Mouse (Mus musculus): ENCODE measurements around the gene Abcc8. TPM values are rescaled to one million over a fixed set of nuclear protein-coding genes. Genes with fewer than 3 reads are reported as not detected.

Gene Abcc8
- polyA plus RNA-seq, 1 experiment from 2014 or later, result 0.77 TPM

DNA sequence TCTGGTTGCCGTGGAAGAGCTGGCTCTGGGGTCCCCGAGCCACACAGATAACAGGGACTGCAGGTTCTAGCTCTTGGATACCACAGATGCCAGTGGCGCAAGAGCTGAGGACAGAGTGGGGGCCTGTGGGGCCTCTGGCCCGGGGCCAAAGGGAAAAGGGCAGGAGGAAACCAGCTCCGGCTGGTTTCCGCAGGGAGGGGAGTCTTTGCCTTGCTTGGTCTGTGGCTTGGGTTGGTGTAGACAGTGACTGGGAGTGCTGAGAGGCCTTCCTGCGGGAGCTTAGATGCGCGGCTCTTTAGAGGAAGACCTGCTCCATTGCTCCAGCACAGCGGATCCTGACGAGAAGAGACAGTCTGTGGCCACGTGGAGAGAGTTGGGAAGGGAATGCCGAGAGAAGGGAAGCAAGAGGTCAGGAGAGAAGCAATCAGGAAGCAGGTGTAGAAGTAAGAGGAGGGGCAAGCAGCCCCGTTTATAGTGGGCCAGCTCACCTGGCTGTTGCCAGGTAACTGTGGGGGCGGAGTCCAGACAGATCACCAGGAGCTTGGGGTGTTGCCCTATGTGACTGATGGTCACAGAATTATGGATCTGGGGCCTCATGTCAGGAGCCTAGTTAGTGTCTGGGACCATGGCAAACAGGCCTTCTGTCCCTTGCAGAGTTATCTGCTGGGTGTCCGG, 94.9 kb downstream of the Abcc8 start:
- Histone ChIP-seq H3K27ac (replicated peaks; ENCODE audit: low read depth, low read length) (no peak overlapping the region), H3K9ac (ENCODE audit: low read length) (no peak overlapping the region), H3K9me3 (ENCODE audit: control insufficient read depth, low read length) (no peaks in the 10 kb centered on the region), H3K4me1 (ENCODE audit: control insufficient read depth, insufficient read depth, low read length) (no peaks in the 10 kb centered on the region), H3K27me3 (ENCODE audit: control insufficient read depth, insufficient read depth, low read length) (no peaks in the 10 kb centered on the region), H3K36me3 (ENCODE audit: control insufficient read depth, insufficient read depth, low read length) (peaks cover 14% of the 10 kb centered on the region), H3K4me3 (ENCODE audit: low read depth, low read length) (no peak overlapping the region), H3K4me2 (ENCODE audit: low read depth, severe bottlenecking) (no peak overlapping the region)
- no peak for DNase-seq (ENCODE audit: low spot score)
- no peak; the same call in 1 of the 2 replicates for ATAC-seq (ENCODE audit: insufficient number of reproducible peaks, low FRiP score, low TSS enrichment, low read depth)
- WGBS, result 77% methylated on average over 16 of the region's 16 CpGs

- H3K36me3 ChIP-seq (ENCODE audit: control insufficient read depth, insufficient read depth, low read length), result peaks cover 14% of the 10 kb centered on the region
Measured at GRCm38 (mm10) chr7:46084024-46084423, 95.8 kb downstream of the Abcc8 start.

GRCm38 (mm10) chr7:46077675-46078074, 102.2 kb downstream of the Abcc8 start:
- no peak overlapping the region for H3K4me3 ChIP-seq (ENCODE audit: low read depth, low read length)
- no peak for ATAC-seq (ENCODE audit: insufficient number of reproducible peaks, low FRiP score, low TSS enrichment, low read depth)
- H3K9me3 ChIP-seq (ENCODE audit: control insufficient read depth, low read length), result no peaks in the 10 kb centered on the region
- no peaks in the 10 kb centered on the region for H3K4me1 ChIP-seq (ENCODE audit: control insufficient read depth, insufficient read depth, low read length)
- H3K27ac ChIP-seq (replicated peaks; ENCODE audit: low read depth, low read length), result no peak overlapping the region
- H3K36me3 ChIP-seq (ENCODE audit: control insufficient read depth, insufficient read depth, low read length), result peaks cover 15% of the 10 kb centered on the region
- WGBS, result 93% methylated on average over 12 of the region's 12 CpGs
- no peak for DNase-seq (ENCODE audit: low spot score)
- H3K4me2 ChIP-seq (ENCODE audit: low read depth, severe bottlenecking), result no peak overlapping the region
- no peaks in the 10 kb centered on the region for H3K27me3 ChIP-seq (ENCODE audit: control insufficient read depth, insufficient read depth, low read length)
- H3K9ac ChIP-seq (ENCODE audit: low read length), result no peak overlapping the region

More at GRCm38 (mm10) chr7:46084024-46084423, 95.8 kb downstream of the Abcc8 start:
- no peaks in the 10 kb centered on the region for H3K27me3 ChIP-seq (ENCODE audit: control insufficient read depth, insufficient read depth, low read length)
- no peak overlapping the region for H3K27ac ChIP-seq (replicated peaks; ENCODE audit: low read depth, low read length)
- no peak overlapping the region for H3K4me3 ChIP-seq (ENCODE audit: low read depth, low read length)
- no peak overlapping the region for H3K4me2 ChIP-seq (ENCODE audit: low read depth, severe bottlenecking)
- H3K9ac ChIP-seq (ENCODE audit: low read length), result no peak overlapping the region
- no peak for DNase-seq (ENCODE audit: low spot score)
- no peaks in the 10 kb centered on the region for H3K9me3 ChIP-seq (ENCODE audit: control insufficient read depth, low read length)
- 90% methylated on average over 10 of the region's 10 CpGs for WGBS
- ATAC-seq (ENCODE audit: insufficient number of reproducible peaks, low FRiP score, low TSS enrichment, low read depth), result no peak
- H3K4me1 ChIP-seq (ENCODE audit: control insufficient read depth, insufficient read depth, low read length), result no peaks in the 10 kb centered on the region

GRCm38 (mm10) chr7:46076844-46077243, 103.0 kb downstream of the Abcc8 start:
- Histone ChIP-seq H3K27ac (replicated peaks; ENCODE audit: low read depth, low read length) (no peak overlapping the region), H3K9me3 (ENCODE audit: control insufficient read depth, low read length) (no peaks in the 10 kb centered on the region), H3K4me3 (ENCODE audit: low read depth, low read length) (no peak overlapping the region), H3K36me3 (ENCODE audit: control insufficient read depth, insufficient read depth, low read length) (peaks cover 12% of the 10 kb centered on the region), H3K4me2 (ENCODE audit: low read depth, severe bottlenecking) (no peak overlapping the region), H3K4me1 (ENCODE audit: control insufficient read depth, insufficient read depth, low read length) (no peaks in the 10 kb centered on the region), H3K9ac (ENCODE audit: low read length) (no peak overlapping the region), H3K27me3 (ENCODE audit: control insufficient read depth, insufficient read depth, low read length) (no peaks in the 10 kb centered on the region)
- ATAC-seq (ENCODE audit: insufficient number of reproducible peaks, low FRiP score, low TSS enrichment, low read depth), result no peak
- no peak for DNase-seq (ENCODE audit: low spot score)
- WGBS, result 94% methylated on average over 7 of the region's 7 CpGs

GRCm38 (mm10) chr7:46068831-46069230, 111.0 kb downstream of the Abcc8 start:
- DNase-seq (ENCODE audit: low spot score) (no peak), ATAC-seq (ENCODE audit: insufficient number of reproducible peaks, low FRiP score, low TSS enrichment, low read depth) (no peak)
- Histone ChIP-seq H3K9me3 (ENCODE audit: control insufficient read depth, low read length) (no peaks in the 10 kb centered on the region), H3K4me2 (ENCODE audit: low read depth, severe bottlenecking) (no peak overlapping the region), H3K36me3 (ENCODE audit: control insufficient read depth, insufficient read depth, low read length) (peaks cover 23% of the 10 kb centered on the region; the same call in 1 of the 2 replicates), H3K9ac (ENCODE audit: low read length) (no peak overlapping the region), H3K27ac (replicated peaks; ENCODE audit: low read depth, low read length) (no peak overlapping the region), H3K4me3 (ENCODE audit: low read depth, low read length) (no peak overlapping the region), H3K27me3 (ENCODE audit: control insufficient read depth, insufficient read depth, low read length) (no peaks in the 10 kb centered on the region), H3K4me1 (ENCODE audit: control insufficient read depth, insufficient read depth, low read length) (no peaks in the 10 kb centered on the region)
- 95% methylated on average over 8 of the region's 8 CpGs for WGBS

- Histone ChIP-seq H3K27me3 (ENCODE audit: control insufficient read depth, insufficient read depth, low read length) (no peaks in the 10 kb centered on the region), H3K9ac (ENCODE audit: low read length) (no peak overlapping the region), H3K36me3 (ENCODE audit: control insufficient read depth, insufficient read depth, low read length) (peaks cover 21% of the 10 kb centered on the region), H3K4me3 (ENCODE audit: low read depth, low read length) (no peak overlapping the region), H3K9me3 (ENCODE audit: control insufficient read depth, low read length) (no peaks in the 10 kb centered on the region), H3K4me1 (ENCODE audit: control insufficient read depth, insufficient read depth, low read length) (no peaks in the 10 kb centered on the region), H3K4me2 (ENCODE audit: low read depth, severe bottlenecking) (no peak overlapping the region), H3K27ac (replicated peaks; ENCODE audit: low read depth, low read length) (no peak overlapping the region)
- 98% methylated on average over 6 of the region's 6 CpGs for WGBS
- no peak for ATAC-seq (ENCODE audit: insufficient number of reproducible peaks, low FRiP score, low TSS enrichment, low read depth)
- no peak for DNase-seq (ENCODE audit: low spot score)
Measured at GRCm38 (mm10) chr7:46063296-46063695, 116.5 kb downstream of the Abcc8 start.

DNA sequence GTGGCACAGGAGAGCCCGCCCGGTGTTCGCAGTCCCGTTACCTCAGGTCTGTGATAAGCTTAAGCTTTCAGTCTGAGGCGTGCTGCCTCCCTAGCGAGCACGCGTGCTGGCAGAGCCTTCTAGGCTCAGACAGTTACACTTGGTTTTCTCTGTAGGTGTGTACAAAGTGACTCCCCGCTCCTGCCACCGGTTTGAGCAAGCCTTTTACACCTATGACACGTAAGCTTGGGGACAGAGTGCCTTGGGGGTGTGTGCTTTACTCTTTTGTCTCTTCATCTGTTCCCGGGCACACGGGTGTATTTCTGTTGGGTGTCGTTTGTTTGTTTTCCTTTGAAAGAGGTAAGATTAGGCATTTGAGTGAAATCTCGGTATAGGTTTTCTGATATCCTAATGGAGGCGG, 118.2 kb downstream of the Abcc8 start:
- H3K4me1 ChIP-seq (ENCODE audit: control insufficient read depth, insufficient read depth, low read length), result no peaks in the 10 kb centered on the region
- H3K27me3 ChIP-seq (ENCODE audit: control insufficient read depth, insufficient read depth, low read length), result no peaks in the 10 kb centered on the region
- H3K4me2 ChIP-seq (ENCODE audit: low read depth, severe bottlenecking), result no peak overlapping the region
- no peak for DNase-seq (ENCODE audit: low spot score)
- 95% methylated on average over 16 of the region's 16 CpGs for WGBS
- no peak for ATAC-seq (ENCODE audit: insufficient number of reproducible peaks, low FRiP score, low TSS enrichment, low read depth)
- no peak overlapping the region for H3K4me3 ChIP-seq (ENCODE audit: low read depth, low read length)
- H3K9me3 ChIP-seq (ENCODE audit: control insufficient read depth, low read length), result no peaks in the 10 kb centered on the region
- H3K36me3 ChIP-seq (ENCODE audit: control insufficient read depth, insufficient read depth, low read length), result peaks cover 24% of the 10 kb centered on the region
- no peak overlapping the region for H3K27ac ChIP-seq (replicated peaks; ENCODE audit: low read depth, low read length)
- H3K9ac ChIP-seq (ENCODE audit: low read length), result no peak overlapping the region

DNA sequence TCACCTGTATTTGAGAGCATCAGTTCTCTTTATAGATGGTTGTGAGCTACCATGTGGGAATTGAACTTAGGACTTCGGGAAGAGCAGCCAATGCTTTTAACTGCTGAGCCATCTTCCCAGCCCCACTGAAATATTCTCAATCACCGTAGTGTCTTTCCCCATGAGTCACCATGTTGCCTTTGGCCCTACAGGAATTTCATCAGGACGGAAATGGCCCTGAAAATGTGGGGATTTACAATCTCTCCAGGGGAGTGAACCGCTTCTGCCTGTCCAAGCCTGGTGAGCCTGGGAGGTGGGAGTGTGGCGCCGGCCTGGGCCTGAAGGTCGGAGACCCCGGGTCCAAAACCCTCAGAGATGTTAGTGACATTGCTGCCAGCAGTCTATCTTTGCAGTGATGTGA, 119.1 kb downstream of the Abcc8 start:
- peaks cover 21% of the 10 kb centered on the region for H3K36me3 ChIP-seq (ENCODE audit: control insufficient read depth, insufficient read depth, low read length)
- no peak overlapping the region for H3K9ac ChIP-seq (ENCODE audit: low read length)
- H3K27me3 ChIP-seq (ENCODE audit: control insufficient read depth, insufficient read depth, low read length), result no peaks in the 10 kb centered on the region
- DNase-seq (ENCODE audit: low spot score) (no peak), ATAC-seq (ENCODE audit: insufficient number of reproducible peaks, low FRiP score, low TSS enrichment, low read depth) (no peak)
- H3K4me2 ChIP-seq (ENCODE audit: low read depth, severe bottlenecking), result no peak overlapping the region
- H3K27ac ChIP-seq (replicated peaks; ENCODE audit: low read depth, low read length), result no peak overlapping the region
- no peak overlapping the region for H3K4me3 ChIP-seq (ENCODE audit: low read depth, low read length)
- H3K4me1 ChIP-seq (ENCODE audit: control insufficient read depth, insufficient read depth, low read length), result no peaks in the 10 kb centered on the region
- WGBS, result 95% methylated on average over 8 of the region's 8 CpGs
- no peaks in the 10 kb centered on the region for H3K9me3 ChIP-seq (ENCODE audit: control insufficient read depth, low read length)

DNA sequence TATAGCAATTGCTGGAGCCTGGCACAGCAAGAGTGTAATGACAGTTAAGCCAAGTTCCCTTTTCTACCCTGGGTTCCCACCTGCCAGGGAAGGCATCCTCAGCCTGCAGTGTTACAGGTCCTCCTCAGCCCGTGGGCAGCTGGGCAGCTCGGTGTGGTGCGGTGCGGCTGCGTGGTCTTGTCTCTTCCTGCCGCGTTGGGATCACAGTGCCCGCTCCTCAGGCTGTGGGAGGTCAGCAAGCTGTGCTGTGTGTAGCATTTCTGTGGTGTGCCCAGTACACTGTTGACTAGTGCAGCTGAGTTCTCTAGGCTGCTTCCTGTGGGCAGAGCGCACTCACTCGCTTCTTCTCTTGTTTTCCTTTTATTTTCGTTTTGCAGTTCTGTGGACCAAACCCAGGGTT, 121.0 kb downstream of the Abcc8 start:
- Histone ChIP-seq H3K36me3 (ENCODE audit: control insufficient read depth, insufficient read depth, low read length) (peaks cover 21% of the 10 kb centered on the region), H3K27ac (replicated peaks; ENCODE audit: low read depth, low read length) (no peak overlapping the region), H3K27me3 (ENCODE audit: control insufficient read depth, insufficient read depth, low read length) (no peaks in the 10 kb centered on the region), H3K9me3 (ENCODE audit: control insufficient read depth, low read length) (no peaks in the 10 kb centered on the region), H3K4me3 (ENCODE audit: low read depth, low read length) (no peak overlapping the region), H3K4me1 (ENCODE audit: control insufficient read depth, insufficient read depth, low read length) (no peaks in the 10 kb centered on the region), H3K4me2 (ENCODE audit: low read depth, severe bottlenecking) (no peak overlapping the region), H3K9ac (ENCODE audit: low read length) (no peak overlapping the region)
- no peak for DNase-seq (ENCODE audit: low spot score)
- ATAC-seq (ENCODE audit: insufficient number of reproducible peaks, low FRiP score, low TSS enrichment, low read depth), result no peak
- 95% methylated on average over 11 of the region's 11 CpGs for WGBS

Data from limb, embryonic 11.5 days (tissue).